Mouse (Mus musculus) liver, adult 2 months (tissue): ENCODE data around the gene Wnk2.
A peak's percentile ranks its signal among the peaks of the same experiment; 100 is the strongest.

Source experiments
- CTCF ChIP-seq: fragments of 200-500 bp; IDR thresholded peaks from 2 replicates; pipeline ENCODE4 v1.5.1; 2011; ENCODE audit warnings: low read depth, low read length, control low read depth
- POLR2A ChIP-seq: fragments of 200-500 bp; IDR thresholded peaks from 2 replicates; pipeline ENCODE4 v1.6.1; 2011; ENCODE audit warnings: low read length, control low read depth; ENCODE audit not compliant: insufficient read depth; ENCODE audit errors: extremely low read depth

DNA sequence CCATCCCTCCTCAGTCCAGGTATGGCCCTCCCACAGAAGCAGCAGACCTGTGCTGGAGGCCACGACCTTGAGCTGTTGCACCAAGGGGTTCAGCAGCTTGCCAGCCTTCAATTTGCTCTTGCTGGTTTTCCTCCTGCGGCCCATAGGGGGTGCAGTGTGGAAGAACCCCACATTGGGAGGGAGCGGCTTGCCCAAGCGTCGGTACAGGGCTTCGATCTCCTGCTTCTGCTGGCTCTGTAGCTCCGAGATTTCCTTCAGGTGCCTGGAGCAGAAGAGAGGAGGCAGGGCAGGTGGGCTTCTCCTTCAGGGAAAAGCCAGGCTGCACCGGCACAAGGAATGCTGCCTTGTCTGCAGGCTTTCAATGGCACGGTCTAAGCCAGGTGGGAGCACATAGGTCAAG, 95.3 kb downstream of the Wnk2 start:
- TF ChIP-seq CTCF (peak; percentile 66), POLR2A (no peak)
